Mouse (Mus musculus): ENCODE data around the gene Lrrc8c.

The Lrrc8c gene

GRCm38 (mm10) chr5:105519096-105519975 lies at the start of gene Lrrc8c:
TSS of gene Lrrc8c (plus strand) at chr5:105519388.
- DNase-seq: peak; percentile 70

GRCm38 (mm10) chr5:105472983-105473705 lies 46.0 kb upstream of the Lrrc8c start:
- no peak for DNase-seq

GRCm38 (mm10) chr5:105477527-105477926 lies 41.7 kb upstream of the Lrrc8c start:
- no peak for DNase-seq

GRCm38 (mm10) chr5:105479673-105480072 lies 39.5 kb upstream of the Lrrc8c start:
- DNase-seq: no peak

GRCm38 (mm10) chr5:105480561-105480960 lies 38.6 kb upstream of the Lrrc8c start:
- no peak for DNase-seq

GRCm38 (mm10) chr5:105483632-105484031 lies 35.6 kb upstream of the Lrrc8c start:
- DNase-seq: no peak

- DNase-seq: no peak
Observed at GRCm38 (mm10) chr5:105484247-105484646, 34.9 kb upstream of the Lrrc8c start.

GRCm38 (mm10) chr5:105484891-105485290 lies 34.3 kb upstream of the Lrrc8c start:
- no peak for DNase-seq

- no peak for DNase-seq
Observed at GRCm38 (mm10) chr5:105490211-105490610, 29.0 kb upstream of the Lrrc8c start.

GRCm38 (mm10) chr5:105491389-105491788 lies 27.8 kb upstream of the Lrrc8c start:
- DNase-seq: no peak

- DNase-seq: peak; percentile 57
Observed at GRCm38 (mm10) chr5:105492367-105493246, 26.6 kb upstream of the Lrrc8c start.

GRCm38 (mm10) chr5:105493377-105493776 lies 25.8 kb upstream of the Lrrc8c start:
- DNase-seq: no peak

- no peak for DNase-seq
Observed at GRCm38 (mm10) chr5:105494246-105494917, 24.8 kb upstream of the Lrrc8c start.

- peak; percentile 75 for DNase-seq
Observed at GRCm38 (mm10) chr5:105494918-105495901, 24.0 kb upstream of the Lrrc8c start.

GRCm38 (mm10) chr5:105496133-105496532 lies 23.1 kb upstream of the Lrrc8c start:
- no peak for DNase-seq

- no peak for DNase-seq
Observed at GRCm38 (mm10) chr5:105496586-105496985, 22.6 kb upstream of the Lrrc8c start.

- no peak for DNase-seq
Observed at GRCm38 (mm10) chr5:105498429-105499000, 20.7 kb upstream of the Lrrc8c start.

- no peak for DNase-seq
Observed at GRCm38 (mm10) chr5:105499396-105499795, 19.8 kb upstream of the Lrrc8c start.

GRCm38 (mm10) chr5:105500132-105501121 lies 18.8 kb upstream of the Lrrc8c start:
- DNase-seq: no peak
